Mouse (Mus musculus) thymus, adult 18-20 months (tissue): ENCODE data around the gene Phldb2.
A peak's percentile ranks its signal among the peaks of the same experiment; 100 is the strongest.

ENCODE experiments used
- DNase-seq, 2 experiments: peaks; one replicate each; pipeline ENCODE4 v3.0.0; 2022; ENCODE audit warnings: mixed read lengths in 2 of 2

Gene Phldb2

DNA sequence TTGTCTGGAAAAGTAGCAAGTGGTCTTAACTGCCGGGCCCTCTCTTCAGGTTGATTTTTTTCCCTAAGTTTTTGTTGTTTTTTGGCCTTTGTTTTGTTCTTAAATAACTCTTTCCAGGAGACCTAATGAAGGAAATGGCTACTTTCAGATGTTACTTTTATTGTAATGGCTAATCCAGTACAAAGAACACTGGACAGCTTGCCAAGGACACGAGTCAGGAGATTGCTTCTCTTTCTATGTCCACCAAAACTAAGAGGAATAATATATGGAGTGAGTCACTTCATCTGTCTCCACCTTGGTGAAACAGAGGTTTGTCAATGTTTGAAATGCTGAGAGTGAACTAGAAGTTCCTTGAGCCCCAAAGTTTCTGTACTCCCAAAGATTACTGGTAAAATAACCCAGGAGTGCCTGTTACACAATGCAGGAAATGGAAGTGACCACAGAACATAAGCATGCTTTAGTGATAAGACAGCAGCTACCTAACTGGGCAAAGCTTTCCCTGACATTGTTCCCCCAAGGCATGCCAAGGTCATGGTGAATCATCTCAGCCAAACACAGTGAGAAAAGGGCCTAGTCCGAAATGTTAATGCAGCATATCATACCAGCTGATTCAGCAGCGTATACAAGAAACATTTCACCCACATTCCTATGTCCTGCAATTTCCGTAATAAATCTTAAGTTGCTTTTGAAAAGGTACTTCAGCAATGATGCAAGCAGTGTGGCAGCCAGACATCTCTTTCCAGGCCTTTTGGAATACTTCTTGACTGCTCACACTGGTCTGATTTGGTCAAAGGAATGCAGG, 115.7 kb downstream of the Phldb2 start:
- DNase-seq: no peak

DNA sequence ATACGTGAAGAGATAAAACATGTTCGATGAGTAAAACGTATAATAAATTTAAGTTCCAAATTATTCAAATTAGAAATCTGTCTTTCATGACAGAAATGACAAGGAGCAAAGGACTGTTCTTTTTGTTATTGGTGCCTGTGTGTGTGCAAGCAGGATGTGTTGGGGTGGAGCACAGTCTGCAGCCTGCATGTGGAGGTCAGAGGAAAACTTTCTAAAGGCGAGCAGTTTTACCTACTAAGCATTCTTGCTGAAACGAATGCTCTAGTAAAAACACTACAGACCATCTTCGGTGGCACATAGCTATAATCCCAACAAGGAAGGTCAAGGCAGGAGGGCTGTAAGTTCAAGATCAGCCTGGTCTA, 120.7 kb downstream of the Phldb2 start:
- no peak for DNase-seq

DNA sequence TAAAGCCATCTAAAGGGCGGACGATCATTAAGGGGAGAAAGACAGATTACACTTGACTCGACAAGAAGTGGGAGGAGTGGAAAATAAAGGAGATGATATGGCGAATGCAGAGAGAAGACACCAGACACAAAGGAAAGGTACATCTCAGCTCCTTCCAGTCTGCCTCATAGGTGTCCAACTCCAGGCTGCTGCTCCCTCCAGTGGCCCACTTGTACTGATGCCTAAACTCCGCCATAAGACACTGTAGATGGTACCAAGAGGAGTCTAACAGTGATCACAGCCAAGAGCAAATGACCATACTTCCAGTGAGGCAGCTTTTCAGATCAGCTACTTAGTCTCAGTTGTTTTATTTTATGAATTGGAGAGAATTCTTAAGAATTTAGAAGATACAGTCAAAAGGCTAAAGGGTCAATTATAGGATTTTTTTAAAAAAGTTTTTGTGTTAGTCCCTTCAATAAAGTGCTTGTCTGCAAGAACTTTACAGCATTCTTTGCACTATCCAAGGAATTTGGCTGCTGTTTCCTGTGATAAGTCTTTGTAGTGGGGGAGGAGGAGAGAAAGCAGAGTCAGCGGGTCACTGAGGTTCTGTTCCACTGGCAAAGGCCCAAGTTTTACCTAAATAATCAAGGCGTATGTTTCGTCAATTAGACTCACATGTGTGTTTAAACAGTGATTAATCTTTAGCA, 121.2 kb downstream of the Phldb2 start:
- no peak for DNase-seq

DNA sequence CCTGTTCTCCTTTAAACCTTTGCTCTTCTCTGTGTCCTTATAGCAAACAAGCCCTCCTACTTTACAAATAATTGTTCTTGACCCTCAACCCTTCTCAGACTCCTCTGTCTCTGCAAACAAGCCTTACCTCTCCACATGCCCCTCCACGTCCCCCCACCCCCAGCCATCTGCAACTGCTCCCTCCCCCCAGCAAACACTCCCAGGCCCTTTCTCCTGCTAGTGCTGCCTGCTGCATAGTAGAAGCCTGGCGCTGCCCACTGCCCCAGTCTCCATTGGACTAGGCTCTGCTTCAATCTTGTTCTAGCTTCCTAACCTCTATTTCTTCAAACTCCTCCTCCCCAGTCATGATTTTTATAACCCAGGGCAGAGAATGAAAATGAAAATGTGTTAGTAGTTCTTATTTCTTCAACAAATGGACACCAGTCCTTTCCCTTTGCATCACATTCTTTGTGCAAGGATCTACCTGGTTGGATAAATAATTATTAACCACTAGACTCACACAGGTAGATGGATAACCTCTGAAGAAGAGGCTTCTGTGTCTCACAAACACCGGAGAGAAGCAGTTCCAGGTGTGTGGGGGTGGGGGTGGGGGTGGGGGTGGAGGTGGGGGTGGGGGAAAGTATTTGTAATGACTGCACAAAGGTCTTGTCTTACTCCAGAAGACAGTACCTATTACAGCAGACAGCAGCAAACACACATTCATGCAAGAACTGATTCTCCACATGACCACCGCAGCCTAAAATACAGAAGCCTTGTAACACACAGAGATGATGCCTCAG, 122.1 kb downstream of the Phldb2 start:
- DNase-seq: no peak

DNA sequence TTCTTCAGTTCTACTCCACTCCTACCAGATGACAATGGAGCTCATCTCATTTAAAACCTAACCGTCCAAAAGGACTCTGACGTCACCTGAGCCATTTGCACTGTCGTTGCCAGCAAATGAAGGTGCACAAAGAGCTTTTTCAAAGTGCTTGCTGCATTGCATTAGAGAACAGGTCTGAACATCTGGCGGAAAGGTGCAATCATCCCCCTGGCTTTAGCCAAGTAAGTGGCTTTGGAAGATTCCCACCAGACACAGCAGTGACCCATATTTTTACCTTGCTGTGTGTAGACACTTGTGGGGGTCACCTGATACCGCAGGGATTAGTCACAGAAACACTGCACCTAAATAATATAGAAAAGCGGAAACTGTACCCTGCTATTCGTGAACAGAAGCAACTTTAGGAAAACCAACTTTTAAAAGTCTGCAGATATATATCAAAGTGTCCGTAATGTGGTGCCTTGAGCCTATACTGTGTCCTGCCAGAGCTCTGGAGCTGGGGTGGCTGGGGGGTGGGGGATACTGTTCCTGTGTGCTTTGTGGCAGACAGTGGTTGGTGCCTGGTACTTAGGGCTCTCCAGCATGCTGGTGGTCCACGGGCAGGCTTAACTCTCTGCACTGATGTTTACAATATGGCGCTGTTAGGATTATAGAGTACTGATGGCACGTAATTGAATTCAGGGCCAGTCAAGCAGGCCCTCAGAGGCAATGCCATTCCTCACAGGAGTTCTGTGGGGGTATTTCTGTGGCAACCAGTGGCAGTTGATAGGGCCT, 123.1 kb downstream of the Phldb2 start:
- no peak for DNase-seq

DNA sequence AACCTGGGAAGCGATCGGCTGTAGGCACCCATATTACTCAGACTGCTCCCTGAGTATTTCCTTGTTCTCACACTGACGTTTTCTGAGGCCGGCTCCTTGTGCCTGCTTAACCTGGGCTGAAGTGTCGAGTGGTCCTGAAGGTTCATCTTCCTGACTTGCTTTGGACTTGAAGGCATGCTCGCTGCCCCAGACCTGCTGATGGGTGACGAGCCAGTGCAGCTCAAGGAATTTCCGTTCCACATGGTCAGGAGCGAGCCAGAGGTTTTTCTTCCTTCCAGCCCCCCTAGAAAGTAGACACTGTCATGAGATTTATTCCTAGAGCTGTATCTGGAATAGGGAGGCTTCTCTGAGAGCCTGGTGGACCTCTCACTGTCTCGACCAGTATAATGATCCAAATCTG, 128.1 kb downstream of the Phldb2 start:
- no peak for DNase-seq

DNA sequence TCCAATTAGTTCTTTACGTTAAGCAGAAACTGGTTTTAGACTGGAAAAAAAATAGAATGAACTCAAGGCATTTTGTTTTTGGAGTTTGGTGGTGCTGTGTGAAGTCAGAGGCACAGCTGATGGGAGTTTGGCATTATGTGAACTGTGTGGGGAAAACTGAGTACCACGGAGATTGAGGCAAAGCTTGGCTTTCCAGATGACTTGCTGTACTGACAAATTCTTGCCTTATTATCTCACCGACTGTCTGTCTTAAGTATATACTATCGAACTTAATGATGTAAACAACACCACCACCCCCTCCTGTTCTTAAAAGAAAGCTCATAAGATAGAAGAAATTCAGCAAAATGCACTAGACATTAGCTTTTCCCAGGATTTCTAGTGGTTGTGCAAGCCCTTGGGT, 129.4 kb downstream of the Phldb2 start:
- DNase-seq: no peak

DNA sequence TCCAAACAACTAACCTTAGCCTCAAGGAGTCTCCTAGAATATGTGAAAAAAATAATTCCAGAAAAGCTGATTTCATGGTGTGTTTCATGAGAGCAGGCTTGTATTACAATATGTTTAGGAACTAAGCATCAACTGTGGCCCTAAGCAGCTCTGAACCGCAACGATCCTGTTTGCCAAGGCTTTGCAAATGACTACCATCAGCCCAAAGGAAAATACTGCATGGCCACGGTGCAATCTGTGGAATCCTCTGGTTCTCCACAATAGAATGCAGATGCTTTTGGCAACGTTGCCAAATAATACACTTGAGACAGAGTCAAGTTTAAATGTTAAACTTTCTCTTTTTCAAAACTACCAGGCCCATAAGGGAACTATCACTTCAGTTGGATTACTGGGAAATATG, 133.5 kb downstream of the Phldb2 start:
- no peak for DNase-seq

DNA sequence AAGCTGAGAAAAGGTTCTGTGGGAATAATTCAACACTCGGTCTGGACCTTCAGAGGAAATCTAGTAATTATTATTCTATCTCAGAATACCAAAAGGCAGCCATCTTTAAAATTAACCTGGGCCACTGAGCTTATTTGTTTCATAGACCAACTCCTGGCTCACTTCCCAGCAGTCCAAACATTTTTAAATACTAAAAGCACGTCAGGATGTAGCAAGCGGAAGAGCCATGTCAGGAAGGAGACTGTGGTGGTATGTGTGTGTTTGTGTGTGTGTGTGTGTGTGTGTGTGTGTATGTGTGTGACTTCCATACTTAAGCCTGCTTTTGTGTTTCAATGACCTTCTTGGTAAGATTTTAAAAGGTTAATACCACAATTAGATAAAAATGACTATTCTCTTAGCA, 135.6 kb downstream of the Phldb2 start:
- no peak for DNase-seq

DNA sequence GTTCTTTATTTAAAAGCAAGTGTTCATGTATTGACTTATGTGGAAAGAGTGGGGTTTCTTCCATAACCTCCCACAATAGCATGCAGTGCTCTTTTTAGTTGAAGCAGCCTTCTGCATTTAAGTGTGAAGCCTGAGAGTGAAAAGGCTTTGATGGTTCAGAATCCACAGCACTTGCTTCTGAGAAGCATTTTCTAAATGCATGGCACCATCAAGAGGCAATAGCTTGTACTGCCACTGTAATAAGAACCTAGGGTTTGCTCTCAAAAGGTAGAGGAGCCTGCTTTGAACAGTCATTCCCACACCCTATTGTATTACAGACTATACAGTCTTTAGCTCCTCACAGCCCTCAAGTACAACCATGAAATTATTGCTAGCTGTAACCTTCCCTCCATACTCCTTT, 136.7 kb downstream of the Phldb2 start:
- DNase-seq: no peak

DNA sequence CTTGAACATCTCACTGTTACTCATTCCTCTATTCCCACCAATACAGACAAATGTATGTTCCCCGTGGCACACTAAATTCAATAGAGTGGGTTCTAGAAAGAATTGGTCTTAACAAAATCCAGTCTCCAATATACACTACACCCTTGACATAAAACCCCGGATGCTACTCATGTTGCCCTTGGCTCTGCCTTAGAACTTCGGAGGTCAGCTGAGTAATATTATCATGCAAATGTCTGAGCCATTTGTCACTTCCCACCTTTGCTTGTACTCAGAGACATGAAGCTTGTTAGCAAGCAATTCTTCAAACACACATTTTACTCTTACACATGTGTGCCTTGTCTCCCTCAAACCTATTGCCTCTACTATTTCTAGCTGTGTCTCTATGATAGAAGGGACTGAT, 138.8 kb downstream of the Phldb2 start:
- no peak for DNase-seq

DNA sequence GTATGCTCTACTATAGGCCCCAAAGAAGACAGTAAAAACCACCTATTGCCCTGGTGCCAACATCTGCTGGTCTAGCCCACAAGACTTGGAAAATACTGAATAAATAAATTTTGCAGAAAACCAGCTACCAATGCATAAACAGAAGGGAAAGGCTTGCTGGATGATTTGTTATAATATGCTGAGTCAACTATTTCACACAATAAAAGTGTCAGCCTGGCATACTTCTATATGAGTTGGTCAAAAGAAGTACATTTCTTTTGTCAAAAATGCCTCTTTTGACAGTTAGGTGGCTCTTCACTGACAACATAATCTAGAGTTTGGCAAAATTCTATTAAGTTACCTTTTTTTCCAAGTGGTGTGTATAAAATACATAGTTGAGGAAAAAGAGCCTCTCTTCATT, 141.6 kb downstream of the Phldb2 start:
- no peak for DNase-seq

DNA sequence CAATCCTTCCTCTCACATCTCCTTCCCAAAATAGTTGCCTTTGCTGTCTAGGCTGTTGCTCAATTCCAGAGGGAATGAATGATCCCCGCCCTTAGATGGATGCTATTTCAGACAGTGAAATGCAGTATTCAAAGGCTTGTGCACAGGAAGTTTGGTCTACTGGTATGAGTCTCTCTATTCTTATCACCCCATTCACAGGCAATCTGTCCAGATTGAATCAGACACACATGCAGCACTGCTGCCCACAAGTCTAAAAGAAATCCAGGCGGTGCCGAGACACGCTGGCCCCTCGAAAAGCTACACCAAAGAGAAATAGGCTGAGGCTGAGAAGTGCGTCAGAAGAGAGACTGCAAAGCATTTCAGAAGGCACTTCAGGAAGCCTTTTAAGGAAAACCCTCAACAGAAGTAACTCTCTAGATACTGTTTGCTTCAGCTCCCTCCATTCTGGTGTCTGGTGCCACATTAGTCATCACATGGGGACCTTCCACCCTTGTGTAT, 142.5 kb downstream of the Phldb2 start:
- DNase-seq: no peak

DNA sequence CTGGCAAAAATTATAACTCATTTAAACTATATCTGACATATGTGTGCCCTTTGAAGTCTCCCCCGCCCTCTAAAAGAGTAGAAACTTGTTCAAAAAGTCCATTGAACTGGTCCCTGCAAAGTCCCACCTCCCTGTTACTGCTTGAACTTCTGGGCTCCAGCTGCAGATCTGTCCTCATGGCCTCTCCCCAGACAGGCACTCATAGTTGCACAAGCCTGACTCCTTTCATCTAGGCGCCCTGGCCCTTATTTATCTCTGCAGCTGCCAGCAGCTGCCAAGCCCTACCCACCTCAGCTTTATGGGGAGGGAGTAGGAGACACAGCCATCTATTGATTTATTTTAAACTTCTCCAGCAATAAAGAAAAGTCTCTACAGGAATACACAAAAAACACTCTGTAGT, 143.2 kb downstream of the Phldb2 start:
- peak; percentile 16 to 24 for DNase-seq

DNA sequence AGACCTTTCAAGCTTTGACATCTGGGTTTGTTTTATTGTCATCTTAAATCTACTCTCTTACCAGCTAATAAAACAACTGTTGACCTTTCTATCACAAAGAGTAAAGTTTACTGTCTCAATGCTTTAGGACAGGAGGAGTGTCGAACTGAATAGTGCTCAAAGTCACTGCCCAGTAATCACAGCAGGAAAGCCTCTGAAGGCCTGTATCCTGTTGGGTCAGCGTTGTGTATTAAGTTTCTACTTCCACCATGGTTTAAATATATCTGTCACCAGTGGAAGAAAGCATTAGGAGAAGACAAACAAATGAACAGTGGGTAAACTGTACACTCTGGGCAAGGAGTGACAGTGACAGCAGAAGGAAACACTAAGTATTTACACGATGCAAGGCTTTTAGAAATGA, 148.7 kb downstream of the Phldb2 start:
- no peak for DNase-seq

DNA sequence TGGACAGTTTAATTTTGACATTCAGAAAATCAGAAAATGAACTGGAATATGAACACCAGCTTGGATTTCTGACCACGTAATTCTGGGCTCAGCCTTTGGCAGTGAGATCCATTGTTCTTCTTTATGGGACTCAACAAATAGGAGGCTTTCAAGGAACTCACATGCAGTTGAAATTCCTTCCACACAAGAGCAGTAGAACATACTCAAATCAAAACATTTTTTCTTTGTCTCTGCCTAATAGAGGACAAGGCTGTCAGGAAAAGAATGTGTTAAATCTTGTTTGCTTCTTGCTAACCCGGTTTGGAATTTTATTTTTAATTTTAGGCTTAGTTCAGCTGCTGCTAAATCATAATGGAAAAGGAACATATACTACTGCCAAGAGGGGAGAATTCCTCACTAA, 153.0 kb downstream of the Phldb2 start:
- DNase-seq: no peak

DNA sequence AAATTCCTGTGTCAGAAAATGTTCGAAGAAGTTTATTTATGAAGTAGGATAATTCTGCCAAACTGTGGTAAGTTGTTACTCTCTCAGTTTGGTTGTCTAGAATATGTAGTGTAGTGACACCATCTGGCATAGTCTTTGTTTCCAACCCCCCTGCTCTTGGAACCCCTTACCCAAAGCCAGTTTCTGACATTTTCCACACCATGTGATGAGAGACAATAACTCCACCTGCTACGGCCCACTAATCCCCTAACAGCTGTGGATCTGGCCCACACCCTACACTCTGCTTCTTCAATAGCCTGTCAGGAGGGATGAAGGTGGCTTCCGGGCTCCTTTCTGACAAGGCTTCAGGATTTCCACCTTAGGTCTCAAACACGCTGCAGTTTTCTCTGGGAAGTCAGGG, 154.2 kb downstream of the Phldb2 start:
- DNase-seq: no peak

DNA sequence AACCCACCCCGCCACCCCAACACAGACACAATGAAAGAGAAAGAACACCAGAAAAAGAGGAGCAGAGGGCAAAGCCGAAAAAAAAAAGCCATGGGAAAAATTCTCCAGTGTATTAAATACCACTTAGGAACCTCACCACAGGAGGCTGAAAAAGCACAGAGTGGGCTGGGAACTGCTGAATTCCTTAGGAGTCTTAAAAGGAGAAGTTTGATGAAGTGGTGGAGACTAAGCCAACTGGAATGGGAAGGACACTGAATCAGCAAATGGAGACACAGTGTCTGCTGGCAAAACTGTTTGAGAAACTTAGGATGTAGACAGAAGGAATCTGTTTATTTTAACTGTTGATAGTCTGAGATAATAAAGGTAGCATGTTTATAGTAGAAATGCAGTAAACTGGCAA, 154.8 kb downstream of the Phldb2 start:
- no peak for DNase-seq

DNA sequence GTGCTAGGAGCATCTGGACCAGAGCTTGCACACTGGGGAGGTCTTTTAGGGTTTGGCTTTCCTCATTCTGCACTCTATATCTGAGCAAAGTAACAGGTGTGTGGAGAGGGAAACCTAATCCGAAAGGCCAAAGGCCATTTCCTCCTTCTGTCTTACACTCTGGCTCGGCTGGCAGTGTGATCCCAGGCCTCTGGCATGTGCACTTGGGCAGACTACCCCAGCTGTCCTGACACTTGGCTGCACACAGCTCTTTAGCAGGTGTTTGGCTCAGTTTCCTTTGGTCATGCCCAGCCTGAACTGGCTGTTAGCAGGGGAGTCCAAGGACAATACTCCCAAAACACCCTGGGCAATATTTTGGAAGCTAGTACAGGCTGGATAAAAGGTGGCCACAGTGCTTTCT, 156.6 kb downstream of the Phldb2 start:
- no peak for DNase-seq

DNA sequence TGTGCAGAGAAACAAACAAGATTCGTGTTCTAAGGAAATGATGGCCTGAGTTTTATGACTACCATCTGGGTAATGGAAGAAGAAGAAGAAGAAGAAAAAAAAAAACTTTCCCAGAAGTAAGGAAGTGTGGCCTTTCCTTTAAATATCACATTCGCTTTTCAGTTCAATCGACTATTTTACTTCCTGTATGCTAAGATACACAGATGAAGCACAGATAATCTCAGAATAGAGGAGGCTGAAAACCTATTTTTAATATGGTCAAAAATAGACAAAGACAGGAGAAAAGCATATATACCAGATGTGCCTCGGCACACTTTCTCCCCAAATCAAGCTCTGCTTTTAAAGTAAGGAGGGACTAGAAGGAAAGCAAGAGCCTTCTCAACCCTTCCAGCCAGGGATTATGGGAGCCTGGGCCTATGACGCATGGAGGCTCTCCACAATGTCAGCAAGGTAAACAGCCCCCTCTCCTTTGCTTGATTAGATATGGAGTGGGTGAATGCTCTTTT, 158.2 kb downstream of the Phldb2 start:
- DNase-seq: no peak

DNA sequence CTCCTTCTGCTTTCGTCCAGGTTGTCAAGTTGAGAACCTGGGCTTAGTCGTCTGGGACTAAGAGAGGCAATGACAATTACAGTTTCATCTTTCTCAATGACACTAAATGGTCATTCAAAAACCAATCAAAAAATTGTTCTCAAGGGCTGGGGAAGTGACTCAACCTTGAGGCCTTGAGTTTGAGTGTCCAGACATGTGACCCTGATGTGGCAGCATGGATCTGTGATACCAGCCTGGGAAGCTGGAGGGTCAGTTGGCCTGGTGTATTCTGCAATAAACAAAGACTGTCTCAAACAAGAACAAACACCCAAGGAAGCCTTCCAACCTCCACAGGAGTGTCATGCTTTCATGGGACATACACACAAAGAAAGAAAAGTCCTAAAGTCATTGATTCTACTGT, 160.6 kb downstream of the Phldb2 start:
- DNase-seq: no peak

DNA sequence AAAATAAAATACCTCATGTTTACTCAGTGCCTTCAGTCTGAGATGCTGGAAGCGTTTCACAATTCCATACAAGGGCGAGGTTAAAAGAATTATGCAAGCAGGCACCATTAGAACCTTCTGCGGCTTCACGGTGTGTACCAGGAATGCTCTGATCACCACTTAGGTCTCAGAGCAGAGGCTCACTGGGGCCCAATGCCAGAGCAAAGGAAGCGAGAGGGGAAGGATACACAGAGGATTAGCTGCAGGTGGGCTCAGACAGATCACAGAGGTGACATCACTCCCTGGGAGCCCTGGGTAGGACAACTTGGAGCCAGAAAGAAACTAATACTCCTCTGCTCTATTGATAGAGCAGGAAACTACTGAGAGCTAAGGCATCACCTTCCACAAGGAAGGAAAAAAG, 162.1 kb downstream of the Phldb2 start:
- DNase-seq: no peak

DNA sequence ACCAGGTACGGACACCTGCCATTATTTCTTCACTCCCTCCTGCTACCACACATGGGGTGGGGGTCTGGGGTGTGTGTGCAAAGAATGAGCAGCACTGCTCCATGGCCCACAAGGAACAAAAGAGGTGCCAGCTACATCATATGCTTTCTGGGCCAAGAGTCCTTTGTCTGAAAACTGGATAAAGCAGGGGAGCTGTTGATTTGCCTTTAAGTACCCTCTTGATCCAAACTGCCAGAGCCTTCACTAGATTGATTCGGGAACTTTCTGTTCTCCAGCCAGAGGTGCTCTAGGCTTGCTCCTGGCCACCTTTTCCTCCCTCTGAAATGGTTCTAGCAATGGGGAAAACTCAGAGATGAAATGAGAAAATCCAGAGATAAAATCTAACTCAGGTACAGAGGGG, 164.1 kb downstream of the Phldb2 start:
- no peak for DNase-seq
